In the genomic region with DNA sequence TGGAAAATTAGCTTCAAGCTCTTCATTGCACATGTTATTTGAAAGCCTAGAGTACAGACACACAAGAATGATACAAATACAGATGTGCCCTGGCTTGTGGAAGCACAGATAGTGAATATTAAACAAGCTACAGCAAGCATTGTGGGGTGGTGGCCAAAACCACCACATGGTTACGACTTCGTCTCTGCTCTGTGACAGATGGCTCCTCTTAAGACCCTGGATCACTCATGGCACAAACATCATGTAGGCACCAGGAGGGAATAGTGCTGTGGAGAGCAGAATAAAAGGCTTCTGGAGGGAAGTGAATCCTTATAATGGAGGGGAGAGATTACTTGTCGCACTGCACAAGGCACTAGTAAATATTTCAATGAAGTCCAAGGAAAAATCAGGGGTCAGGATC, we compare ENCODE assay signal across 32 mouse cellular contexts. TPM values are rescaled to one million over a fixed set of nuclear protein-coding genes. Genes with fewer than 3 reads are reported as not detected.
DNase-seq lines count a peak whose midpoint lies in the region; ATAC-seq and TF ChIP-seq lines count a peak whose summit lies in the region.
"Had no signal": no experiment of that assay in that cellular context is flagged by ENCODE, and none has a peak within 500 bp of the region (broad histone marks: within the 10 kb centered on the region; RNA-seq: fewer than 3 reads in every experiment).

No protein-coding gene starts in this region.

- no peaks in the 10 kb centered on the region for H3K9me3 ChIP-seq in hindbrain, embryonic 16.5 days (ENCODE audit: control insufficient read depth, low read length)
- no peaks in the 10 kb centered on the region for H3K9me3 ChIP-seq in hindbrain, embryonic 12.5 days (replicated peaks)
- H3K9me3 ChIP-seq: embryonic facial prominence, embryonic 10.5 days; embryonic facial prominence, embryonic 15.5 days; heart, embryonic 10.5 days; heart, embryonic 15.5 days; kidney, embryonic 15.5 days; limb, embryonic 10.5 days; limb, embryonic 15.5 days; liver, embryonic 13.5 days; midbrain, embryonic 13.5 days; neural tube, embryonic 15.5 days; stomach, embryonic 15.5 days had no signal

- TF ChIP-seq POLR2A in brain, embryonic 14.5 days (IDR thresholded peaks at IDR 0.05; ENCODE audit: borderline replicate concordance, extremely low read depth, insufficient read depth, insufficient read length, poor library complexity, severe bottlenecking): no peak

- no peak overlapping the region for H3K27ac ChIP-seq in hindbrain, embryonic 16.5 days (ENCODE audit: low read depth, low read length)
- H3K27ac ChIP-seq in hindbrain, embryonic 12.5 days: no peak overlapping the region
- H3K27ac ChIP-seq: embryonic facial prominence, embryonic 10.5 days; embryonic facial prominence, embryonic 15.5 days; heart, embryonic 10.5 days; heart, embryonic 15.5 days; hindbrain, embryonic 14.5 days; kidney, embryonic 15.5 days; limb, embryonic 10.5 days; limb, embryonic 15.5 days; liver, embryonic 13.5 days; macrophage; midbrain, embryonic 13.5 days; neural tube, embryonic 15.5 days; stomach, embryonic 15.5 days had no signal

- no peaks in the 10 kb centered on the region for H3K27me3 ChIP-seq in hindbrain, embryonic 16.5 days (replicated peaks; ENCODE audit: control insufficient read depth, insufficient read depth, low read length)
- no peaks in the 10 kb centered on the region for H3K27me3 ChIP-seq in hindbrain, embryonic 12.5 days
- H3K27me3 ChIP-seq: embryonic facial prominence, embryonic 15.5 days; heart, embryonic 15.5 days; kidney, embryonic 15.5 days; limb, embryonic 15.5 days; liver, embryonic 13.5 days; midbrain, embryonic 13.5 days; neural tube, embryonic 15.5 days; stomach, embryonic 15.5 days had no signal

- H3K36me3 ChIP-seq in hindbrain, embryonic 16.5 days (ENCODE audit: control insufficient read depth, insufficient read depth, low read length): no peaks in the 10 kb centered on the region
- no peaks in the 10 kb centered on the region for H3K36me3 ChIP-seq in hindbrain, embryonic 12.5 days
- H3K36me3 ChIP-seq: embryonic facial prominence, embryonic 10.5 days; embryonic facial prominence, embryonic 15.5 days; heart, embryonic 10.5 days; heart, embryonic 15.5 days; kidney, embryonic 15.5 days; limb, embryonic 10.5 days; limb, embryonic 15.5 days; liver, embryonic 13.5 days; midbrain, embryonic 13.5 days; neural tube, embryonic 15.5 days; stomach, embryonic 15.5 days had no signal

- 60% methylated on average over 3 of the region's 3 CpGs for WGBS in hindbrain, embryonic 16.5 days
- 89% methylated on average over 3 of the region's 3 CpGs for WGBS in hindbrain, embryonic 12.5 days

- intact Hi-C loops in heart, postnatal 10 days (cut with DNase I): no loop called here

- H3K4me2 ChIP-seq in hindbrain, embryonic 16.5 days (ENCODE audit: low read length): no peak overlapping the region
- no peak overlapping the region for H3K4me2 ChIP-seq in hindbrain, embryonic 12.5 days (replicated peaks)
- H3K4me2 ChIP-seq: embryonic facial prominence, embryonic 15.5 days; heart, embryonic 15.5 days; hindbrain, embryonic 14.5 days; kidney, embryonic 15.5 days; limb, embryonic 15.5 days; liver, embryonic 13.5 days; midbrain, embryonic 13.5 days; neural tube, embryonic 15.5 days; stomach, embryonic 15.5 days had no signal

- peak; percentile 67 for DNase-seq in cerebellum, adult 9-10 months
- no peak for DNase-seq in cerebellum, adult 11-12 months
- DNase-seq in brain, embryonic 14.5 days (ENCODE audit: low read depth): peak; percentile 64
- DNase-seq in cerebellum, postnatal 14 days: peak; percentile 57 to 59
- DNase-seq in heart, postnatal 10 days: no peak
- DNase-seq: adrenal gland, postnatal 25 days; gastrocnemius, postnatal 25 days; heart, adult 11 months; heart, postnatal 36 days; kidney, adult 18-20 months; kidney, postnatal 25 days; liver, embryonic 13.5 days; lung, adult 18-20 months; retina, postnatal 1 day; right cerebral cortex, postnatal 14 days had no signal

- H3K4me3 ChIP-seq in hindbrain, embryonic 16.5 days (ENCODE audit: low read length): no peak overlapping the region
- H3K4me3 ChIP-seq in hindbrain, embryonic 12.5 days: no peak overlapping the region
- H3K4me3 ChIP-seq: embryonic facial prominence, embryonic 10.5 days; embryonic facial prominence, embryonic 15.5 days; heart, embryonic 10.5 days; heart, embryonic 15.5 days; kidney, embryonic 15.5 days; limb, embryonic 10.5 days; limb, embryonic 15.5 days; liver, embryonic 13.5 days; midbrain, embryonic 13.5 days; neural tube, embryonic 15.5 days; stomach, embryonic 15.5 days had no signal

- no peak for TF ChIP-seq CTCF in brain, embryonic 14.5 days (IDR thresholded peaks at IDR 0.05; ENCODE audit: borderline replicate concordance, extremely low read depth, insufficient read depth, insufficient read length)

- H3K4me1 ChIP-seq in hindbrain, embryonic 16.5 days (ENCODE audit: control insufficient read depth, insufficient read depth, low read depth, low read length): no peaks in the 10 kb centered on the region
- no peaks in the 10 kb centered on the region for H3K4me1 ChIP-seq in hindbrain, embryonic 12.5 days
- H3K4me1 ChIP-seq: embryonic facial prominence, embryonic 15.5 days; heart, embryonic 10.5 days; heart, embryonic 15.5 days; kidney, embryonic 15.5 days; limb, embryonic 10.5 days; limb, embryonic 15.5 days; liver, embryonic 13.5 days; midbrain, embryonic 13.5 days; neural tube, embryonic 15.5 days; stomach, embryonic 15.5 days had no signal

- 0 out of 2 replicates have a peak, but pooled peaks have one; percentile 63 for ATAC-seq in hindbrain, embryonic 16.5 days
- ATAC-seq in hindbrain, embryonic 12.5 days (ENCODE audit: low FRiP score): no peak
- ATAC-seq: CD4-positive, CD25-positive, alpha-beta regulatory T cell, adult 4 months; lung, postnatal 0 days; midbrain, embryonic 13.5 days had no signal

- no peak overlapping the region for H3K9ac ChIP-seq in hindbrain, embryonic 16.5 days (ENCODE audit: low read depth, low read length)
- H3K9ac ChIP-seq in hindbrain, embryonic 12.5 days: no peak overlapping the region
- H3K9ac ChIP-seq: embryonic facial prominence, embryonic 15.5 days; heart, embryonic 15.5 days; hindbrain, embryonic 14.5 days; kidney, embryonic 15.5 days; limb, embryonic 15.5 days; liver, embryonic 13.5 days; midbrain, embryonic 13.5 days; neural tube, embryonic 15.5 days; stomach, embryonic 15.5 days had no signal

RNA-seq across cellular contexts. Expression of a gene that starts 21.7 kb away (rescaled TPM):
- polyA plus RNA-seq in hindbrain, embryonic 16.5 days (2015; fragmentation: Nextera tagmentation; extraction: Ambion mirVana): 3.9 and 4.9 TPM in 2 replicates
- 8.8 and 11.2 TPM in 2 replicates for polyA plus RNA-seq in hindbrain, embryonic 12.5 days (2016; fragmentation: Nextera tagmentation; extraction: Ambion mirVana)
- polyA plus RNA-seq in brain, embryonic 14.5 days (2012; rRNA removed): 4.3 and 5.0 TPM in 2 replicates
- total RNA-seq in heart, postnatal 10 days (2021): 10 to 100 TPM in 1 of 2 experiments, 1 to 10 TPM in 1; 8.3 to 10.9 TPM
- total RNA-seq: megakaryocyte-erythroid progenitor cell, adult 5-6 weeks had no signal
- polyA plus RNA-seq: CD4-positive, CD25-positive, alpha-beta regulatory T cell, adult 4 months; macrophage had no signal

Comparison
In these comparisons a context has a peak if more than half of its experiments do, and no peak if none do; other contexts are left out.
1. DNase-seq: peak in cerebellum, adult 9-10 months (single experiment), brain, embryonic 14.5 days (single experiment) and cerebellum, postnatal 14 days (2 of 2); none in cerebellum, adult 11-12 months (single experiment) and heart, postnatal 10 days (0 of 2).